Mouse (Mus musculus): ENCODE data around the gene Rnf222. TPM values are rescaled to one million over a fixed set of nuclear protein-coding genes. Genes with fewer than 3 reads are reported as not detected.

The Rnf222 gene
- total and polyA plus RNA-seq, 2 experiments, result under 0.01 to 0.11 TPM

DNA sequence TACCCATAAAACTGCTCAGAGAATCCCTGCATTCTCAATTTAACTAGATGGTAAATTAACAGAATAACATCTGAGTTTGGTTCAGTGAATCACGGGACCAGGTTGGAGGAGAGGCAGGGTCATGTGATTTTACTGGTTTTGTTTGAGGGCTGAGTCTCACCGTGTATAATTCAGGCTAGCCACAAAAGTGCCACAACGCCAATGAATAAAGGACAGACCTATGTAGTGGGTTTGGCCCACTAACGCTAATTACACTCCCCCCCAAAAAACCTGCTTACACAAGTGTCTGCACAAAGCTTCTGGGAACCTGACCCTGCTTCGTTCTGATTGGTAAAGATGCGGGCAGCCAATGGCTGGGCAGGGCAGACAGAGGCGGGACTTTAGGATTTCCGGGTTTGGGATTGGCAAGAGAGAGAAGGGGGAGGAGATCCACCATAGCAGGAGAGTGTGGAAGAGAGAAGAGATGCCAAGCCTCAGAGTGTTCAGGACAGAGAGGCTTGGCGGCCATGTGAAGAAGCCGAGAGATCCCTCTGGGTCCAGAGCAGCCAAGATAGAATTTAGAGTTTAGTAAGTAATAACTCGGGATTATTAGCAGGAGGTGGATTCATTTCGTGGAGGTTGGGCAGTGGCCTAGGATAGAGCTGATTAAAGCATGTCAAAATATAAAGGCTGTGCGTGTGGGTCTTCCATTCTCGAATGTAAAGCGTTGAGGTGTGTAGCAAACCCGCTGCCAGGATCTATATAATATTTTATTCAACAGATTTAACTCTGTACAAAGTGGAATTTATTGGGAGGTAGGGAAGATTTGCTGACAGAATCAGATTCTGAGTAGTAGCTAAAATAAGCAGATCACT, 51.3 kb downstream of the Rnf222 start:
- DNase-seq (ENCODE audit: extremely low read depth, low read depth, low spot score), result peak; percentile 86
- peak overlapping the region; percentile 43 for H3K4me3 ChIP-seq (ENCODE audit: insufficient read depth, low read depth, low read length)
- H3K4me1 ChIP-seq (ENCODE audit: control insufficient read depth, insufficient read depth, low read length), result no peaks in the 10 kb centered on the region
- no peaks in the 10 kb centered on the region for H3K79me2 ChIP-seq (ENCODE audit: control insufficient read depth, insufficient read depth, low read length)
- no peaks in the 10 kb centered on the region for H3K36me3 ChIP-seq (ENCODE audit: control insufficient read depth, insufficient read depth, low read length)
- peak overlapping the region; percentile 40 for H3K9ac ChIP-seq (ENCODE audit: low read depth, low read length)
- WGBS, result 2% methylated on average over 16 of the region's 16 CpGs
- no peaks in the 10 kb centered on the region for H3K27me3 ChIP-seq (ENCODE audit: control insufficient read depth, insufficient read depth, low read length)
- H3K27ac ChIP-seq (replicated peaks; ENCODE audit: insufficient read depth, low read depth, low read length), result peak overlapping the region; percentile 26; the same call in 1 of the 2 replicates
- no peak for TF ChIP-seq CTCF (IDR thresholded peaks at IDR 0.05; ENCODE audit: low read depth, low read length)
- 0 out of 2 replicates have a peak, but pooled peaks have one; percentile 22 for TF ChIP-seq POLR2A (IDR thresholded peaks at IDR 0.05; ENCODE audit: extremely low read depth, insufficient read depth, low read length)

- TF ChIP-seq CTCF (IDR thresholded peaks at IDR 0.05; ENCODE audit: low read depth, low read length) (no peak), POLR2A (IDR thresholded peaks at IDR 0.05; ENCODE audit: extremely low read depth, insufficient read depth, low read length) (no peak)
- no peak for DNase-seq (ENCODE audit: extremely low read depth, low read depth, low spot score)
- Histone ChIP-seq H3K36me3 (ENCODE audit: control insufficient read depth, insufficient read depth, low read length) (no peaks in the 10 kb centered on the region), H3K79me2 (ENCODE audit: control insufficient read depth, insufficient read depth, low read length) (no peaks in the 10 kb centered on the region), H3K27me3 (ENCODE audit: control insufficient read depth, insufficient read depth, low read length) (no peaks in the 10 kb centered on the region), H3K4me1 (ENCODE audit: control insufficient read depth, insufficient read depth, low read length) (no peaks in the 10 kb centered on the region), H3K9ac (ENCODE audit: low read depth, low read length) (no peak overlapping the region; the same call in 1 of the 2 replicates), H3K4me3 (ENCODE audit: insufficient read depth, low read depth, low read length) (no peak overlapping the region), H3K27ac (replicated peaks; ENCODE audit: insufficient read depth, low read depth, low read length) (no peak overlapping the region)
- WGBS, result 67% methylated on average over 4 of the region's 4 CpGs
These were observed 52.2 kb downstream of the Rnf222 start for GRCm38 (mm10) chr11:68940516-68940915.

- no peak for TF ChIP-seq CTCF (IDR thresholded peaks at IDR 0.05; ENCODE audit: low read depth, low read length)
- TF ChIP-seq POLR2A (IDR thresholded peaks at IDR 0.05; ENCODE audit: extremely low read depth, insufficient read depth, low read length), result no peak
- Histone ChIP-seq H3K4me1 (ENCODE audit: control insufficient read depth, insufficient read depth, low read length) (no peaks in the 10 kb centered on the region), H3K36me3 (ENCODE audit: control insufficient read depth, insufficient read depth, low read length) (no peaks in the 10 kb centered on the region), H3K27me3 (ENCODE audit: control insufficient read depth, insufficient read depth, low read length) (peaks cover 3% of the 10 kb centered on the region; the same call in 1 of the 2 replicates), H3K79me2 (ENCODE audit: control insufficient read depth, insufficient read depth, low read length) (no peaks in the 10 kb centered on the region), H3K9ac (ENCODE audit: low read depth, low read length) (no peak overlapping the region), H3K4me3 (ENCODE audit: insufficient read depth, low read depth, low read length) (no peak overlapping the region), H3K27ac (replicated peaks; ENCODE audit: insufficient read depth, low read depth, low read length) (no peak overlapping the region)
- no peak for DNase-seq (ENCODE audit: extremely low read depth, low read depth, low spot score)
- 86% methylated on average over 8 of the region's 8 CpGs for WGBS
These were observed 54.4 kb downstream of the Rnf222 start for GRCm38 (mm10) chr11:68942731-68943130.

DNA sequence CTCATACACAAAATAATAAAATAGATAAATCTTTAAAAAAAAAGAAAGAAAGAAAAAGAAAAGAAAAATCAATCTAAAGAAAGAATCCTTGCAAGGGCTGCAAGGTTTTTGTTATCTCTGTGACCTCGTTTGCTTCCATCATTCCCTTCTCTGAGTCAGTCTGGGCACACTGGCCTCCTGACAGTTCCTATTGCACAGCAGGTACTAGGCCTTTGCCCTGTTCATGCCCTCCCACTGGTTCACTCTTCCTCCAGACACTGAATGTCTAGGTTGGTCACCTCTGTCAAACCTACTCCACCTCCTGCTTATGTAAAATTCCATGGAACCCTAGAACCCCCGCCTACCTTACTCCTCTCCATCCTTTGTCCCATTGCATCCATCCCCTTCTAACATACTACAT, 56.9 kb downstream of the Rnf222 start:
- H3K27me3 ChIP-seq (ENCODE audit: control insufficient read depth, insufficient read depth, low read length), result peaks cover 3% of the 10 kb centered on the region; the same call in 1 of the 2 replicates
- H3K4me3 ChIP-seq (ENCODE audit: insufficient read depth, low read depth, low read length), result no peak overlapping the region
- H3K9ac ChIP-seq (ENCODE audit: low read depth, low read length), result no peak overlapping the region
- no peaks in the 10 kb centered on the region for H3K4me1 ChIP-seq (ENCODE audit: control insufficient read depth, insufficient read depth, low read length)
- no peak overlapping the region for H3K27ac ChIP-seq (replicated peaks; ENCODE audit: insufficient read depth, low read depth, low read length)
- no peaks in the 10 kb centered on the region for H3K36me3 ChIP-seq (ENCODE audit: control insufficient read depth, insufficient read depth, low read length)
- 86% methylated on average over 2 of the region's 2 CpGs for WGBS
- no peak for TF ChIP-seq CTCF (IDR thresholded peaks at IDR 0.05; ENCODE audit: low read depth, low read length)
- no peak for TF ChIP-seq POLR2A (IDR thresholded peaks at IDR 0.05; ENCODE audit: extremely low read depth, insufficient read depth, low read length)
- no peak for DNase-seq (ENCODE audit: extremely low read depth, low read depth, low spot score)
- H3K79me2 ChIP-seq (ENCODE audit: control insufficient read depth, insufficient read depth, low read length), result no peaks in the 10 kb centered on the region

Other genes starting within 250 kb of the Rnf222 start
- 7.5 and 10.9 TPM in 2 replicates for gene Myh10, start 197.0 kb upstream of the Rnf222 start, total RNA-seq (2014; rRNA removed)
- 3.0 and 4.4 TPM in 2 replicates for gene Myh10, start 197.0 kb upstream of the Rnf222 start, polyA plus RNA-seq (2012; rRNA removed)
- gene Ndel1, start 16.7 kb upstream of the Rnf222 start, total RNA-seq (2014; rRNA removed), result 41.3 and 45.8 TPM in 2 replicates
- 27.5 and 33.8 TPM in 2 replicates for gene Ndel1, start 16.7 kb upstream of the Rnf222 start, polyA plus RNA-seq (2012; rRNA removed)
- gene Rpl26, start 13.0 kb downstream of the Rnf222 start, total RNA-seq (2014; rRNA removed), result 1,005 and 1,133 TPM in 2 replicates
- gene Rpl26, start 13.0 kb downstream of the Rnf222 start, polyA plus RNA-seq (2012; rRNA removed), result 292 and 293 TPM in 2 replicates
- gene Odf4, start 38.5 kb downstream of the Rnf222 start, total RNA-seq (2014; rRNA removed), result not detected in 2 replicates
- gene Odf4, start 38.5 kb downstream of the Rnf222 start, polyA plus RNA-seq (2012; rRNA removed), result not detected in 2 replicates
- 2.4 and 3.2 TPM in 2 replicates for gene Arhgef15, start 68.9 kb downstream of the Rnf222 start, total RNA-seq (2014; rRNA removed)
- 11.7 and 14.8 TPM in 2 replicates for gene Arhgef15, start 68.9 kb downstream of the Rnf222 start, polyA plus RNA-seq (2012; rRNA removed)
- gene Slc25a35, start 79.6 kb downstream of the Rnf222 start, total RNA-seq (2014; rRNA removed), result 0.28 and 0.81 TPM in 2 replicates
- gene Slc25a35, start 79.6 kb downstream of the Rnf222 start, polyA plus RNA-seq (2012; rRNA removed), result 2.4 and 2.5 TPM in 2 replicates
- gene Rangrf, start 86.6 kb downstream of the Rnf222 start, total RNA-seq (2014; rRNA removed), result 3.1 and 6.8 TPM in 2 replicates
- gene Rangrf, start 86.6 kb downstream of the Rnf222 start, polyA plus RNA-seq (2012; rRNA removed), result 5.5 and 6.1 TPM in 2 replicates
- 7.0 and 9.4 TPM in 2 replicates for gene Pfas, start 119.9 kb downstream of the Rnf222 start, total RNA-seq (2014; rRNA removed)
- gene Pfas, start 119.9 kb downstream of the Rnf222 start, polyA plus RNA-seq (2012; rRNA removed), result 4.9 and 5.0 TPM in 2 replicates
- 2.6 and 5.0 TPM in 2 replicates for gene Ctc1, start 127.4 kb downstream of the Rnf222 start, total RNA-seq (2014; rRNA removed)
- gene Ctc1, start 127.4 kb downstream of the Rnf222 start, polyA plus RNA-seq (2012; rRNA removed), result 8.1 and 12.5 TPM in 2 replicates
- 0.37 and 1.2 TPM in 2 replicates for gene Aurkb, start 157.1 kb downstream of the Rnf222 start, total RNA-seq (2014; rRNA removed)
- 0.34 and 0.66 TPM in 2 replicates for gene Aurkb, start 157.1 kb downstream of the Rnf222 start, polyA plus RNA-seq (2012; rRNA removed)
- gene Borcs6, start 171.2 kb downstream of the Rnf222 start, total RNA-seq (2014; rRNA removed), result 6.1 and 6.5 TPM in 2 replicates
- gene Borcs6, start 171.2 kb downstream of the Rnf222 start, polyA plus RNA-seq (2012; rRNA removed), result 10.5 and 11.2 TPM in 2 replicates
- 1.8 and 2.2 TPM in 2 replicates for gene Tmem107, start 182.3 kb downstream of the Rnf222 start, total RNA-seq (2014; rRNA removed)
- 3.3 and 4.7 TPM in 2 replicates for gene Tmem107, start 182.3 kb downstream of the Rnf222 start, polyA plus RNA-seq (2012; rRNA removed)
- gene Vamp2, start 199.9 kb downstream of the Rnf222 start, total RNA-seq (2014; rRNA removed), result 5.2 and 6.4 TPM in 2 replicates
- 21.7 and 36.9 TPM in 2 replicates for gene Vamp2, start 199.9 kb downstream of the Rnf222 start, polyA plus RNA-seq (2012; rRNA removed)
- 8.0 and 9.0 TPM in 2 replicates for gene Per1, start 206.7 kb downstream of the Rnf222 start, total RNA-seq (2014; rRNA removed)
- 4.6 and 6.9 TPM in 2 replicates for gene Per1, start 206.7 kb downstream of the Rnf222 start, polyA plus RNA-seq (2012; rRNA removed)
- gene Hes7, start 231.9 kb downstream of the Rnf222 start, total RNA-seq (2014; rRNA removed), result not detected in 2 replicates
- gene Hes7, start 231.9 kb downstream of the Rnf222 start, polyA plus RNA-seq (2012; rRNA removed), result 0.05 TPM in 1 of 2 replicates, not detected in the other
- gene 9130213A22Rik, start 234.0 kb downstream of the Rnf222 start, total RNA-seq (2014; rRNA removed), result 0.13 TPM in 1 of 2 replicates, not detected in the other
- gene 9130213A22Rik, start 234.0 kb downstream of the Rnf222 start, polyA plus RNA-seq (2012; rRNA removed), result 0.05 and 0.10 TPM in 2 replicates
- not detected in 2 replicates for gene Aloxe3, start 237.3 kb downstream of the Rnf222 start, total RNA-seq (2014; rRNA removed)
- gene Aloxe3, start 237.3 kb downstream of the Rnf222 start, polyA plus RNA-seq (2012; rRNA removed), result 0.09 TPM in 1 of 2 replicates, not detected in the other

Data from liver, adult 2 months (tissue).